Mouse (Mus musculus) stomach, postnatal 0 days (tissue): ENCODE data around the gene Thegl.

ENCODE experiments used
- CTCF ChIP-seq: IDR thresholded peaks from 2 replicates; pipeline ENCODE4 v1.5.1; 2016; ENCODE audit warnings: antibody characterized with exemption, low read depth, mild to moderate bottlenecking, moderate library complexity
- EP300 ChIP-seq: optimal IDR thresholded peaks from 2 replicates; pipeline ENCODE3; 2016; ENCODE audit warnings: antibody characterized with exemption

- TF ChIP-seq EP300 = no peak
- peak; percentile 52 for TF ChIP-seq CTCF
These were observed 55.2 kb downstream of the Thegl start for GRCm38 (mm10) chr5:77070987-77071386.
